ENCODE assay signal across 8 mouse cellular contexts in the genomic region with DNA sequence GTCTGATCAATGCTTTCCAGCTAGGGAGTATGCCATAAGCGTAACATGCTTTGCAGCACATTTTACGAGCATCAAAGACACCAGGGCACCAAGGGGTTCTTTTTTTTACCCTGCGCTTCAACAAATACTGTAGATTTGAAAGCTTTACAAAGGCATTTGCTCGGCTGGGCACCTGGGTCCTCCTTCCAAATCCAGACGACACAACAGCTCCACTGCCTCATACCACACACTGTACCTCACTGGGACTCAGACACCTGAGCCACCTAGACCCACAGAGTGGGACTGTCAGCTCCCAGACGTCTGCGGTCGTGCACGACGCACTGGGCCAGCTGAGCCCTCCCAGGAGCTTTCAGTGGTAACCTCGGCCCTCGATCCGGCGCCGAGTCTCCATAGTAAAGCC. TPM values are rescaled to one million over a fixed set of nuclear protein-coding genes. Genes with fewer than 3 reads are reported as not detected.
DNase-seq lines count a peak whose midpoint lies in the region; ATAC-seq lines count a peak whose summit lies in the region.

No protein-coding gene starts in this region.

- peak overlapping the region; percentile 85 for H3K9ac ChIP-seq in intestine, embryonic 15.5 days
- H3K9ac ChIP-seq in limb, embryonic 13.5 days = peak overlapping the region; percentile 81
- peak overlapping the region; percentile 84 for H3K9ac ChIP-seq in midbrain, embryonic 14.5 days (replicated peaks; ENCODE audit: low read length)

- peak overlapping the region; percentile 39; the same call in 1 of the 2 replicates for H3K27ac ChIP-seq in brown adipose tissue, adult 24 weeks (replicated peaks; ENCODE audit: low read depth, low read length)
- H3K27ac ChIP-seq in intestine, embryonic 15.5 days = 0 out of 2 replicates have a peak overlapping the region, but pooled peaks have one; percentile 58
- H3K27ac ChIP-seq in limb, embryonic 13.5 days = no peak overlapping the region
- 0 out of 2 replicates have a peak overlapping the region, but pooled peaks have one; percentile 37 for H3K27ac ChIP-seq in midbrain, embryonic 14.5 days (replicated peaks; ENCODE audit: low read depth, low read length)

- WGBS in intestine, embryonic 15.5 days = 2% methylated on average over 15 of the region's 15 CpGs
- under 1% methylated on average over 15 of the region's 15 CpGs for WGBS in limb, embryonic 13.5 days
- under 1% methylated on average over 15 of the region's 15 CpGs for WGBS in midbrain, embryonic 14.5 days

- H3K4me3 ChIP-seq in brown adipose tissue, adult 24 weeks (ENCODE audit: insufficient read depth, low read depth, low read length) = peak overlapping the region; percentile 92
- H3K4me3 ChIP-seq in intestine, embryonic 15.5 days (replicated peaks) = peak overlapping the region; percentile 86
- peak overlapping the region; percentile 81 for H3K4me3 ChIP-seq in limb, embryonic 13.5 days
- peak overlapping the region; percentile 80 for H3K4me3 ChIP-seq in midbrain, embryonic 14.5 days (replicated peaks; ENCODE audit: low read depth, low read length)

- peak overlapping the region; percentile 79 for H3K4me2 ChIP-seq in intestine, embryonic 15.5 days (replicated peaks)
- peak overlapping the region; percentile 91 for H3K4me2 ChIP-seq in limb, embryonic 13.5 days (replicated peaks)
- H3K4me2 ChIP-seq in midbrain, embryonic 14.5 days (ENCODE audit: low read length) = peak overlapping the region; percentile 80

- peaks cover 3% of the 10 kb centered on the region; the same call in 1 of the 2 replicates for H3K4me1 ChIP-seq in brown adipose tissue, adult 24 weeks (ENCODE audit: control insufficient read depth, insufficient read depth, insufficient read length, low read length)
- peaks cover 3% of the 10 kb centered on the region; the same call in 1 of the 2 replicates for H3K4me1 ChIP-seq in intestine, embryonic 15.5 days (replicated peaks)
- peaks cover 24% of the 10 kb centered on the region for H3K4me1 ChIP-seq in limb, embryonic 13.5 days
- H3K4me1 ChIP-seq in midbrain, embryonic 14.5 days (ENCODE audit: control insufficient read depth, insufficient read depth, low read length) = peaks cover 12% of the 10 kb centered on the region; the same call in 1 of the 2 replicates

- no peaks in the 10 kb centered on the region for H3K9me3 ChIP-seq in intestine, embryonic 15.5 days
- no peaks in the 10 kb centered on the region for H3K9me3 ChIP-seq in limb, embryonic 13.5 days
- no peaks in the 10 kb centered on the region for H3K9me3 ChIP-seq in midbrain, embryonic 14.5 days (ENCODE audit: control insufficient read depth, low read length)

- no peaks in the 10 kb centered on the region for H3K36me3 ChIP-seq in intestine, embryonic 15.5 days
- H3K36me3 ChIP-seq in limb, embryonic 13.5 days = no peaks in the 10 kb centered on the region
- H3K36me3 ChIP-seq in midbrain, embryonic 14.5 days (ENCODE audit: control insufficient read depth, insufficient read depth, low read length) = no peaks in the 10 kb centered on the region

- DNase-seq in gastrocnemius, adult 18-20 months (ENCODE audit: low spot score) = peak; percentile 2
- DNase-seq in gastrocnemius, postnatal 25 days = no peak
- peak; percentile 64 for DNase-seq in midbrain, embryonic 14.5 days
- DNase-seq in testis, postnatal 10 days (ENCODE audit: low spot score) = peak; percentile 47

- H3K27me3 ChIP-seq in intestine, embryonic 15.5 days (replicated peaks) = no peaks in the 10 kb centered on the region
- no peaks in the 10 kb centered on the region for H3K27me3 ChIP-seq in limb, embryonic 13.5 days
- H3K27me3 ChIP-seq in midbrain, embryonic 14.5 days (ENCODE audit: control insufficient read depth, insufficient read depth, low read length) = no peaks in the 10 kb centered on the region

- ATAC-seq in frontal cortex, adult (ENCODE audit: low TSS enrichment) = peak; percentile 11; the same call in 1 of the 2 replicates
- ATAC-seq in intestine, embryonic 15.5 days = no peak
- no peak for ATAC-seq in limb, embryonic 13.5 days (ENCODE audit: low FRiP score, low read depth)
- ATAC-seq in midbrain, embryonic 14.5 days (ENCODE audit: low FRiP score, low TSS enrichment) = no peak

RNA-seq across cellular contexts. Expression of a gene that starts 1.2 kb away (rescaled TPM):
- total RNA-seq in gastrocnemius, adult 18-20 months (2021) = 1 to 10 TPM; 2.0 to 2.4 TPM
- total RNA-seq in gastrocnemius, postnatal 25 days (2021) = 1 to 10 TPM; 2.5 to 3.1 TPM
- 4.3 and 4.4 TPM in 2 replicates for polyA plus RNA-seq in brown adipose tissue, adult 24 weeks (2012; ENCODE audit: insufficient read depth, insufficient read length, missing spikeins)
- polyA plus RNA-seq in intestine, embryonic 15.5 days (2015; fragmentation: Nextera tagmentation; extraction: Ambion mirVana) = 7.5 and 7.9 TPM in 2 replicates
- 4.1 and 4.3 TPM in 2 replicates for polyA plus RNA-seq in limb, embryonic 13.5 days (2015; fragmentation: Nextera tagmentation; extraction: Ambion mirVana)
- 6.4 and 7.4 TPM in 2 replicates for polyA plus RNA-seq in midbrain, embryonic 14.5 days (2014; fragmentation: Nextera tagmentation; extraction: Ambion mirVana)
